Mouse (Mus musculus): ENCODE measurements around the gene Dgki. TPM values are rescaled to one million over a fixed set of nuclear protein-coding genes. Genes with fewer than 3 reads are reported as not detected.

Dgki gene
- polyA plus RNA-seq, 1 experiment, result 7.5 TPM

DNA sequence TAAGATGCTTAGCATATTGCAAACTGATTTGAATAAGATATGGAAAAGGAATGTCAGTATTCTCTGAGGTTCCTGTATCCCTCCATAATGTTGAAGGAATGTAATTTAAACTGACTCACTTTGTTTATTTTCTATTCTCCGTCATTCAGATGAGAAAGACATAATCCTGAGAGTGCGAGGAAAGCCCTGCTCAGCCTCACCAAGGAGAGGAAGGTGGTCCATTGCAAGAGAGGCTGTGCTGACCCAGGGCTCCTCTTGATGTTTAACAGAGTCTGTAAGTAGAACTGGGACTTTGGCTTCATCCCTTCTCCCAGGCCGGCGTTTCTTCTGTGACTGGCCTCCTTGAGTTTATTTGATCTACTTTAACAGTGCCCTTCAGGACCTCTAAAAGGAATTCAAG is 423.6 kb downstream of the Dgki start:
- H3K27ac ChIP-seq (ENCODE audit: insufficient read depth, low read length), result no peak overlapping the region
- DNase-seq, result no peak
- 84% methylated on average over 4 of the region's 4 CpGs for WGBS

DNA sequence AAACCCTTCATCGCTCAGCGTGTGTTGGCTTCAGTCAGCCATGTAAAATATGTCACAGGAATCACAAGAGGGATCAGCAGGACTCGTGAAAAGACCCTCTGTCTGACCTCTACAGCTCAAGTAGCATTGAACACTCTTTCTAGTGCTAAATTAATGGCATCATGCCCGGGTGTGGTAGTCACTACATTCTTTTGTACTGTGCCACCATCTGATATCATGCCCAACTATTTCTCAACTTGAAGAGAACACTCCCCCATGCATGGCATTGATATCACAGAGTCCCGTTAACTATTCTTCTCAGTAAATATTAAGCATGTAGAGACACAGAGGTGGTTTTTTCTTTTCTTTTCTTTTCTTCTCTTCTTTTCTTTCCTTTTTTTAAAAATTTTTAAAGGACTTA is 424.1 kb downstream of the Dgki start:
- 61% methylated on average over 5 of the region's 5 CpGs for WGBS

More for the DNA sequence above, 423.6 kb downstream of the Dgki start:
- no peaks in the 10 kb centered on the region for H3K4me1 ChIP-seq (ENCODE audit: control insufficient read depth, insufficient read depth, low read length)
- TF ChIP-seq POLR2A (IDR thresholded peaks at IDR 0.05; ENCODE audit: borderline replicate concordance, insufficient read depth, low read length), result no peak
- no peak for TF ChIP-seq CTCF (IDR thresholded peaks at IDR 0.05; ENCODE audit: borderline replicate concordance, insufficient read depth, low read depth, low read length)
- no peaks in the 10 kb centered on the region for H3K27me3 ChIP-seq (ENCODE audit: control insufficient read depth, insufficient read depth, low read length)
- H3K4me3 ChIP-seq (replicated peaks; ENCODE audit: insufficient read depth, low read depth, low read length), result no peak overlapping the region

GRCm38 (mm10) chr6:36872876-36873275 is 427.1 kb downstream of the Dgki start:
- no peak for DNase-seq
- WGBS, result 64% methylated on average over 3 of the region's 3 CpGs
- Histone ChIP-seq H3K4me1 (ENCODE audit: control insufficient read depth, insufficient read depth, low read length) (no peaks in the 10 kb centered on the region), H3K4me3 (replicated peaks; ENCODE audit: insufficient read depth, low read depth, low read length) (no peak overlapping the region), H3K27ac (ENCODE audit: insufficient read depth, low read length) (no peak overlapping the region), H3K27me3 (ENCODE audit: control insufficient read depth, insufficient read depth, low read length) (no peaks in the 10 kb centered on the region)
- TF ChIP-seq POLR2A (IDR thresholded peaks at IDR 0.05; ENCODE audit: borderline replicate concordance, insufficient read depth, low read length), result no peak
- TF ChIP-seq CTCF (IDR thresholded peaks at IDR 0.05; ENCODE audit: borderline replicate concordance, insufficient read depth, low read depth, low read length), result no peak

More for the DNA sequence above, 424.1 kb downstream of the Dgki start:
- no peak overlapping the region for H3K4me3 ChIP-seq (replicated peaks; ENCODE audit: insufficient read depth, low read depth, low read length)
- no peak overlapping the region for H3K27ac ChIP-seq (ENCODE audit: insufficient read depth, low read length)
- TF ChIP-seq CTCF (IDR thresholded peaks at IDR 0.05; ENCODE audit: borderline replicate concordance, insufficient read depth, low read depth, low read length) (no peak), POLR2A (IDR thresholded peaks at IDR 0.05; ENCODE audit: borderline replicate concordance, insufficient read depth, low read length) (no peak)
- H3K27me3 ChIP-seq (ENCODE audit: control insufficient read depth, insufficient read depth, low read length), result no peaks in the 10 kb centered on the region
- H3K4me1 ChIP-seq (ENCODE audit: control insufficient read depth, insufficient read depth, low read length), result no peaks in the 10 kb centered on the region
- DNase-seq, result no peak

- Histone ChIP-seq H3K27ac (ENCODE audit: insufficient read depth, low read length) (no peak overlapping the region), H3K4me1 (ENCODE audit: control insufficient read depth, insufficient read depth, low read length) (no peaks in the 10 kb centered on the region), H3K4me3 (replicated peaks; ENCODE audit: insufficient read depth, low read depth, low read length) (no peak overlapping the region), H3K27me3 (ENCODE audit: control insufficient read depth, insufficient read depth, low read length) (no peaks in the 10 kb centered on the region)
- TF ChIP-seq POLR2A (IDR thresholded peaks at IDR 0.05; ENCODE audit: borderline replicate concordance, insufficient read depth, low read length) (no peak), CTCF (IDR thresholded peaks at IDR 0.05; ENCODE audit: borderline replicate concordance, insufficient read depth, low read depth, low read length) (no peak)
- no peak for DNase-seq
- 91% methylated on average over 4 of the region's 4 CpGs for WGBS
These were observed 431.8 kb downstream of the Dgki start for GRCm38 (mm10) chr6:36868217-36868616.

DNA sequence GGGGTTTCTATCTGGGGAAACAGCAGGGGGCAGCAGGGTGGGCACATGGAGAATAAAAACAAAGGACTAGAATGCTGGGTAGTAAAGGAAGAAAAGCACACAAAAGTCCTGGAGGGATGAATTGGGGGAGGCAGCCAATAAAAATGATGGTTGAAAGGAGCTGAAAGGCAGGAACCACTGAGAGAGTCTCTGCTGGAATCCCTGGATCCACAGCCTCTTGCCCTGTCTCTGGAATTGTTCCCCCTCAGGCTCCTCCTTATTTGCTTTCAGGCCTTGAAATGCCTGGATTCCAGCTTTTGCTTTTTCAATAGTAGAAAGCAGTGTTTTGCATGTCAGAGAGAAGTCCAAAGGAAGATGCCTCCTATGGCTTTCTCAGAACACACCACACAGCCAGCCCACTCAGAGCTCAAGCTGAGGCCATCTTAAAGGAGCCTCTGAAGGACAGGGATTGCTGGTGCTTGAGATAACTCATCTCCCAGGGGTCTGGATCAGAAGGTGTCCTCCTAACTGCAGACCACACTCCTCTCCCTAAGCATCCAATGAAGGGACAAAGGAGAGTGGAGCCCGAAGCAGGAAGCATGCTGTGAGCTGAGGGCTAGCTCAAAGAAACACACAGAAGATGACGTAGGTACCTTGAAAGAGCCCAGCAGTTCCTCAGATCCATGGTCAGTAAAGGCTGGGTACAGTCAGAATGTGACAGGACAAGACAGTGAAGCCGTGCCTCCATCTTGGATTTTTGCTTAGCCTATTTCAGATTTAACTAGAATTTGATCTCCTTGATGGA is 441.5 kb downstream of the Dgki start:
- 78% methylated on average over 3 of the region's 3 CpGs for WGBS
- H3K4me1 ChIP-seq (ENCODE audit: control insufficient read depth, insufficient read depth, low read length), result peaks cover 4% of the 10 kb centered on the region; the same call in 1 of the 2 replicates
- no peak for TF ChIP-seq CTCF (IDR thresholded peaks at IDR 0.05; ENCODE audit: borderline replicate concordance, insufficient read depth, low read depth, low read length)
- no peak for TF ChIP-seq POLR2A (IDR thresholded peaks at IDR 0.05; ENCODE audit: borderline replicate concordance, insufficient read depth, low read length)
- DNase-seq, result no peak
- H3K27ac ChIP-seq (ENCODE audit: insufficient read depth, low read length), result 0 out of 2 replicates have a peak overlapping the region, but pooled peaks have one; percentile 35
- no peak overlapping the region for H3K4me3 ChIP-seq (replicated peaks; ENCODE audit: insufficient read depth, low read depth, low read length)
- H3K27me3 ChIP-seq (ENCODE audit: control insufficient read depth, insufficient read depth, low read length), result no peaks in the 10 kb centered on the region

DNA sequence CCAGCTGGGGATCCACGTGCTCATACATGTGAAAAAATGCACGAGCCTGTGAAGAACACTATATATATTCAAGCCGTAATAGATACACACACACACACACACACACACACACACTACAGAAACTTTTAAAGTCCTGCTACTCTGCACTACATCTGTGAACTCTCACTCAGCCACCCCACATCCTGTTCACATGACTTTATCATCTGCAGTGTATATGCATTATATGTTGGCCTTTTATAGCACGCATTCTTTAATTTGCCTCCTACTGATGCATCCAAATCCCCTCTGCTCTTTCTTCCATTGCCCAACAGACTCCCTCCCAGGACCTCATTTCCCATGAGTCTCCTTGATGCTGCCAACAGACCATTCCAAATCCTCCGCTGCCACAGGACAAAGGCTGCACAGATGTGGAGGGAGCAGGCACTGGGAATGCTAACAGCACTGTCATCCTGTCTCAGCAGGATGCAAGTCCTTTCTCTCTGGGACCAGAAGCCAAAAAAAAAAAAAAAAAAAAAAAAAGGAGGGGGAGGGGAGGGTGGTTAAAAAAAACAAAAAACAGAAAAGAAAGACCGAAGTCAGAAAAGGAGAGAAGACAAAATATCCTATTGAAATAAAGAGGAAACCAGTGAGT is 442.2 kb downstream of the Dgki start:
- H3K27ac ChIP-seq (ENCODE audit: insufficient read depth, low read length), result no peak overlapping the region
- H3K4me3 ChIP-seq (replicated peaks; ENCODE audit: insufficient read depth, low read depth, low read length), result no peak overlapping the region
- DNase-seq, result no peak
- WGBS, result 64% methylated on average over 6 of the region's 6 CpGs
- H3K27me3 ChIP-seq (ENCODE audit: control insufficient read depth, insufficient read depth, low read length), result no peaks in the 10 kb centered on the region
- TF ChIP-seq POLR2A (IDR thresholded peaks at IDR 0.05; ENCODE audit: borderline replicate concordance, insufficient read depth, low read length) (no peak), CTCF (IDR thresholded peaks at IDR 0.05; ENCODE audit: borderline replicate concordance, insufficient read depth, low read depth, low read length) (no peak)
- peaks cover 4% of the 10 kb centered on the region; the same call in 1 of the 2 replicates for H3K4me1 ChIP-seq (ENCODE audit: control insufficient read depth, insufficient read depth, low read length)

DNA sequence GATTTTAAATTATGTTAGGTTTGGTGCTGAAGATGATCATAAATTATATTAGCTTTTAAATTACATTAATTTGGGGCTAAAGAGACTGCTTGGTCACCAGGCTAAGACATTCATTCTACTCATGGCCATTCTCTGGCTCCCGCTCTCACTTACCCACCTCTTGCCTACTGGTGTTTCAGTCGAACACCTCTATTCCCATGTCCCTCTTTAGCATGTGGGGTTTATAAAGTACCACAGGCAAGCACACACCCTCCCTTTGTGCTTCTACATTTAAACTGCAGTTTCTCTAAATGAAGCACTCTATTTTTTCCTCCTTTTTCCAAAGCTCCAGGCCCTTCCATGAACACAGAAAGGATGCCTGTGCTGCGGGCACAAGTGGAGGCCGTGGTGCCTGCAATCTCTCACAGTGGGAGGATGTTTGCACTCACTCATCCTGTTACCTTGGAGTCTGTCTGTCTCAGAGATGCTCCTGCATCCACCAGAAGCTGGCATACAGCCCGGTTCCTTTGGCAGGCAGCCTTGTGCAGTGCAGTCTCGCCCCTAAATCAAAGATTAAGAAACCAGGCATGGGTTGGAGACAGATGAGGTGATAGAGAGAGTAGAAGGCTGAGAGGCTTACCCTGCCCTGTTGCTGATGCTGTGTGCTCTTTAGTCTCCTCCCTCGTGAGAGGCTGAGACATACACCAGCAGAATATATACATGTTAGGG is 449.4 kb downstream of the Dgki start:
- TF ChIP-seq CTCF (IDR thresholded peaks at IDR 0.05; ENCODE audit: borderline replicate concordance, insufficient read depth, low read depth, low read length) (no peak), POLR2A (IDR thresholded peaks at IDR 0.05; ENCODE audit: borderline replicate concordance, insufficient read depth, low read length) (no peak)
- Histone ChIP-seq H3K4me3 (replicated peaks; ENCODE audit: insufficient read depth, low read depth, low read length) (no peak overlapping the region), H3K27me3 (ENCODE audit: control insufficient read depth, insufficient read depth, low read length) (no peaks in the 10 kb centered on the region), H3K27ac (ENCODE audit: insufficient read depth, low read length) (no peak overlapping the region), H3K4me1 (ENCODE audit: control insufficient read depth, insufficient read depth, low read length) (peaks cover 7% of the 10 kb centered on the region)
- DNase-seq, result peak; percentile 78
- 34% methylated on average over 7 of the region's 7 CpGs for WGBS

All from cerebellum, adult 2 months (tissue).